Mouse (Mus musculus) ES-Bruce4 (cell line): ENCODE measurements around the gene Gm13283.
"Not testable (repeated sequence)": the region's sequence is repeated elsewhere in the genome, so short reads cannot be mapped to it uniquely, and the experiment has no call there.

Experiments
- EP300 ChIP-seq: IDR thresholded peaks from 2 replicates; pipeline ENCODE4 v1.6.1; 2011; ENCODE audit warnings: low read depth, low read length; ENCODE audit not compliant: insufficient read depth
- POLR2A ChIP-seq: IDR thresholded peaks from one replicate; pipeline ENCODE4 v1.8.1; 2011; ENCODE audit warnings: low read length; ENCODE audit not compliant: insufficient read depth

DNA sequence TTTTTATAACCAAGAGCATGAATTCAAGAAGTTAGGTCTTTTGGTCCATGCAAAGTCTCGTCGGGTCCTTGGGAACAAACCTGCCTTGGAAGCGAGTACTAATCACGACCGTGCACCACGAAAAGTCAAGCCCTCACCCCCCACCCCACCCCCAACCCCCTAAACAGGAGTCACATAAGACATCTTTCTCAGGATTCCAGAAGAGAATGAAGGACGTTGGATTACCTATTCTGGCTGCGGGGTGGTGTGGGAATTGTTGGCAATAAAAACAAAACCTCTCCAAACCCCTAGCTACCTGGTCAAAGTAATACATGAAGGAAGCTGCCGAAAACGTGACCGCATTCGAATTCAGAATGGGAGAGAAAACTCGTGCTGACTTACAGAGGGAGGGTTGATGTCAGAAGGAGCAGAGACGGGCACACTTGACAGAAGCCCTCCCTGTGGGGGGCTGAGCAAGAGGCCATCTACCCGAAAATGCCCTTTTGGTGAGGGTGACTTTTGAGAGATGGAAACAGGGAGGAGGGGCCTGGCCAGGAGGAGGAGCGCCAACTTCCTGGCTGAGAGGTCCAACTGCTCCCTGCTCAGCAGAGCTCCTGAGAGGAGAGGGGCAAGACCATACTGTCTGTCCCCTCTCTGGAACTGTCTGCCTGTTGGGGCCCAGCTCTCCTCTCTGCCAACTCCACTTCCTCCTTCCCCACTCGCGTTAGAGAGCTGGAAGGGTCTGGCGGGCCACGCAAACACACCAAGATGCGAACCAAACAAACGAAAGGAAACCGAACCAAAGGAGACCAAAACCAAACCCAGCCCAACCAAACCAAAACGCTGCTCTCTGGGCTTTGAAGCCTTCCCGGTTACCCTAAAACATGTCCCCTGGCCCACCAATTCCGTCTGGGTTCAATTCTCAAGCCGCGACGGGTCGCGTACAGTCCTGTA, 3.1 kb upstream of the Gm13283 start:
- TF ChIP-seq EP300, POLR2A: not testable (repeated sequence)
